Mouse (Mus musculus) stomach, embryonic 14.5 days (tissue): Measurements from ENCODE around the gene Mrgpra1. TPM values are rescaled to one million over a fixed set of nuclear protein-coding genes. Genes with fewer than 3 reads are reported as not detected.
"Not testable (repeated sequence)": the region's sequence is repeated elsewhere in the genome, so short reads cannot be mapped to it uniquely, and the experiment has no call there.

Experiments used
- ATAC-seq: fragments of 200-750 bp; cut with Nextera tagmentation; 2 replicates; pipeline ENCODE4 v1.8.0; 2017; ENCODE audit warnings: low read depth, moderate TSS enrichment; ENCODE audit not compliant: insufficient number of reproducible peaks, insufficient read depth, low FRiP score
- H3K27ac ChIP-seq: fragments of 300-500 bp; sonication (generic); 2 replicates; pipeline ENCODE4 v1.5.1; 2014; ENCODE audit warnings: mild to moderate bottlenecking, low read length, moderate library complexity, mixed read lengths
- H3K27me3 ChIP-seq: fragments of 300-500 bp; sonication (generic); 2 replicates; pipeline ENCODE4 v1.6.1; 2014; ENCODE audit warnings: low read length, control low read depth, mixed read lengths; ENCODE audit not compliant: control insufficient read depth, insufficient read depth
- H3K36me3 ChIP-seq: fragments of 300-500 bp; sonication (generic); 2 replicates; pipeline ENCODE4 v1.6.1; 2014; ENCODE audit warnings: mild to moderate bottlenecking, control low read depth, low read length, moderate library complexity, mixed read lengths; ENCODE audit not compliant: control insufficient read depth, insufficient read depth
- H3K4me1 ChIP-seq: fragments of 300-500 bp; sonication (generic); 2 replicates; pipeline ENCODE4 v1.6.1; 2014; ENCODE audit warnings: low read length, control low read depth, mixed read lengths; ENCODE audit not compliant: control insufficient read depth, insufficient read depth
- H3K4me2 ChIP-seq: fragments of 300-500 bp; sonication (generic); replicated peaks from 2 replicates; pipeline ENCODE4 v1.6.1; 2014; ENCODE audit warnings: low read depth, low read length, control low read depth
- H3K4me3 ChIP-seq: fragments of 300-500 bp; sonication (generic); 2 replicates; pipeline ENCODE4 v1.5.1; 2014; ENCODE audit warnings: low read depth, low read length, control low read depth
- H3K9ac ChIP-seq: fragments of 300-500 bp; sonication (generic); replicated peaks from 2 replicates; pipeline ENCODE4 v1.6.1; 2014; ENCODE audit warnings: low read depth, mild to moderate bottlenecking, control low read depth, low read length, moderate library complexity, mixed read lengths
- H3K9me3 ChIP-seq: fragments of 300-500 bp; sonication (generic); 2 replicates; pipeline ENCODE4 v1.6.1; 2016; ENCODE audit warnings: low read depth, low read length, control low read depth; ENCODE audit not compliant: control insufficient read depth
- WGBS: fragments of 180-500 bp; shearing (Covaris S2); extraction: QIAGEN DNeasy Blood & Tissue Kit; methylation state at CpG from one replicate; pipeline ENCODE4 v1.1.7; 2014; 5-methylcytosine and 5-hydroxymethylcytosine counted together
- polyA plus RNA-seq: library from polyadenylated mRNA; unstranded; fragments of >200 nt; fragmentation: Nextera tagmentation; extraction: Ambion mirVana; gene quantifications from 2 replicates; pipeline ENCODE4 v1.2.1, GENCODE M21; 2014

Gene Mrgpra1
- polyA plus RNA-seq, 1 experiment from 2014 or later = not detected

DNA sequence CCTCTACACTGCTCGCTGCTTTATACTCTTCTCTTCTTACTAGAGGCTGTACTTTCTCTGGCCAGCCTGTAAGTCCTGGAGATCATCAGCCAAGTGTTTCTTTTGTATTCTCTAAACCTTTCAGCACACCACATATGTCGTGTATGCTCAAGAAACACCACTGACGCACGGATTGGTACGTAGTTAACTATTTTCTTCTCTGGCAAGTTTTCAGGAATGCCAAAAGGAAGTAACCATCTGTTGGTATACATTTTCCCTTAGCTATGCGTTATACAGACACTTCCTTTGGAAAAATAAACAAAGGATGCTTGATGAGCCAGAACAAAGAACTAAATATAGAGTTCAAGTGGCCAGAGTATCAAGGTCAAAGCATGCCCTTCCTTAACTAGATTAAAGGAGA, 49.4 kb downstream of the Mrgpra1 start:
- H3K4me2 ChIP-seq, H3K4me3 ChIP-seq, H3K27ac ChIP-seq, H3K36me3 ChIP-seq, H3K9ac ChIP-seq, H3K9me3 ChIP-seq, H3K27me3 ChIP-seq, H3K4me1 ChIP-seq, ATAC-seq: not testable (repeated sequence)
- 74% methylated on average over 5 of the region's 6 CpGs for WGBS

DNA sequence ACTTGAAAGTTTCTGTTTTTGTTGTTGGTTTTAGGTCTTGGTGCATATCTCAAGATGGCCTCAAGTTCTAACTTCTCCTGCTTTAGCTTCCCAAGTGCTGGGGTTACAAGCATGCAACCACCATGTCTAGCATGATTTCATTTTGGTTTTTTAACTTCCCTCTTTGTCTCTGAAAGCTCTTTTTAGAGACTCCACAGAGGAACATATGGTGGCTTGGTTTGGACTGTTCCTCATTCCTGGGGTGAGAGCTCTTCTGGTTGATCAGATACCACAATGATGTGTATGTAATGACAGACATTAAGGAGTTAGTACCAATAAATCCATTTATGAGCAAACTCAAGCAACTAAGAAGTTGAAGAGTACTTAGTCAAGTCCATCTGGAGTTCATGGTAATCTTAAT, 54.4 kb downstream of the Mrgpra1 start:
- not testable (repeated sequence) for H3K27me3 ChIP-seq, H3K4me1 ChIP-seq, ATAC-seq, H3K4me3 ChIP-seq, H3K9ac ChIP-seq, H3K27ac ChIP-seq, H3K36me3 ChIP-seq, H3K4me2 ChIP-seq, H3K9me3 ChIP-seq

Other genes starting within 250 kb of the Mrgpra1 start
- 2.2 and 2.5 TPM in 2 replicates for gene Ptpn5, start 220.6 kb downstream of the Mrgpra1 start, polyA plus RNA-seq
- not detected in 2 replicates for gene Mrgpra6, start 149.3 kb downstream of the Mrgpra1 start, polyA plus RNA-seq
- not detected in 2 replicates for gene Mrgpra9, start 101.4 kb downstream of the Mrgpra1 start, polyA plus RNA-seq
- not detected in 2 replicates for gene Mrgpra2a, start 97.9 kb upstream of the Mrgpra1 start, polyA plus RNA-seq
- gene Mrgpra2b, start 174.6 kb upstream of the Mrgpra1 start, polyA plus RNA-seq = 0.20 TPM in 1 of 2 replicates, not detected in the other
- not detected in 2 replicates for gene Mrgpra3, start 247.1 kb upstream of the Mrgpra1 start, polyA plus RNA-seq